Mouse (Mus musculus) layer of hippocampus, adult 11-12 months (tissue): ENCODE measurements around the gene Tifab.

Experiments
- DNase-seq: peaks from one replicate; pipeline ENCODE4 v3.0.0; 2022; ENCODE audit warnings: low spot score

The Tifab gene

GRCm38 (mm10) chr13:56176310-56176709, 2.4 kb downstream of the Tifab start:
- DNase-seq: no peak

DNA sequence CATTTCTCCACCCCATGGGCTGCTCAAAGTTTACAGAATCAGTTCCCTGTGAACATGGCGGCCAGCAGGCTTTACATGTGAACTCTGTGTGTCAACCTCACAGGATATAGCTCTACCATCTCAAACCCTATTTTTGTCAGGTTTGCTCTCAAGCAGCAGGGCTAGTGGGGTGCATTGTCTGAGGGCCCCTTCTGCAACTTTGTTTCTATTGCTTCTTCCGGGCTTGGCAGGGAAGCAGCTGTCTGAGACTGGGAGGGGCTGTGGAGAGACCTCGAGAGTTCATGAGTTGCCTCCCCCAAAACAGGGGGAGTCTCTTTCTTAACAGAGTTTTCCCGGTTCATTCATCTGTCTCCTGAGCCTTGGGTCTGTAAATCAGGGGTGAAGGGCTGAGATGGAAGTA, 2.8 kb downstream of the Tifab start:
- no peak for DNase-seq

- DNase-seq: no peak
Observed at GRCm38 (mm10) chr13:56172901-56173545, 5.7 kb downstream of the Tifab start.

DNA sequence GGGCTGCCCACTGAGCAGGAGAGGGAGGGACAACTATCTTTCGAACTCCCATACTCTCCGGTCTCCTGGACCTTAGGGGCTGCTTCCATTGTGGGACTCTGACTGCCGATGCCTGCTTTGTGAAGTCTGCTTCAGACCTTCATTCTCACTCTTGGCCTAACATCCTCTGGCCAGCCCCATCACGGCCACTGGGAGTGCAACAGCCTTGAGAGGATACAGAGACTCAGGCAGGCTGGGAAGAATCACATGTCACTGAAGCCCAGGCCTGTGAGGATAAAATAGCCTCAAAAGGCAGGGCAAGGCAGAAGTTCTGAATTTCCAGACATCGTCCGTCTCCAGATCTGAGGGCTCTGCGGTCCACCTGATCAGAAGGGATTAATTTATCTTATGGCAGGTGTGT, 6.6 kb downstream of the Tifab start:
- DNase-seq: no peak

DNA sequence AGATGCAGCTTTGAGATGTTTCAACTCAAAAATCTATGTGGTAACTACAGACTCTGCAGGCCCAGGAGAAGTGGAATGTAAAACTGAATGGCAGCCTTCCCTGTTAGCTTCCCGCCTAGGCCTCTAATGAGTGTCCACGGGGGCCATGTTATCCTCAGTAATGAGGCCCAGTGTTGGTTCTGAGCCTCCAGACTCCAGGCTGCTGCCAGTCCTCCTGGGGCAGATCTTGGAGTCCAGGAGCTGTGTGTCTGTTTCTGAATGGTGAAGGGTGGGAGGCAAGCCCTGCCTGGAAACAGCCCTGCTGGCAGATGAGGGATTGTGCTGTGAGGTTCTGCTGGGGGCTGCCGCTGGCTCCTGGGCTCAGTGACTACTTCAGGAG, 10.3 kb downstream of the Tifab start:
- no peak for DNase-seq

GRCm38 (mm10) chr13:56167446-56168402, 11.0 kb downstream of the Tifab start:
- no peak for DNase-seq

DNA sequence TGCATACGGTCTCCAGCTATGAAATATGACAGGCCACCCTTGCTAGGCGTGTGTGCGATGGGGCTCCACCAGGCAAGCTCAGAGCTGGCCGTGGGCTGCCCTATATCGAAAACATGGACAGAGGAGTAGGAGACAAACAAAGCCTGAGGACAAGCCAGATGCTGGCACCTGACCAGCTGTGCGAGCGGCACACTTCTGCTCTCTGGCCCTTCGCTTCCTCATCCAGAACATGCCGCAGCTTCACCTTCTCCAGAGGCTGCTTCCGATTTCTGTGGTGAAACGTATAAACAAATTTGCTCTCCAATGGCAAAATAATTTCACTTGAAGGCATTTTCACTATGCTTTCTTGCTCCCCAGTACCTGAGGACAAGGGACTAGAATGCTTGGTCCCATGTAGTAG, 13.1 kb downstream of the Tifab start:
- no peak for DNase-seq

DNA sequence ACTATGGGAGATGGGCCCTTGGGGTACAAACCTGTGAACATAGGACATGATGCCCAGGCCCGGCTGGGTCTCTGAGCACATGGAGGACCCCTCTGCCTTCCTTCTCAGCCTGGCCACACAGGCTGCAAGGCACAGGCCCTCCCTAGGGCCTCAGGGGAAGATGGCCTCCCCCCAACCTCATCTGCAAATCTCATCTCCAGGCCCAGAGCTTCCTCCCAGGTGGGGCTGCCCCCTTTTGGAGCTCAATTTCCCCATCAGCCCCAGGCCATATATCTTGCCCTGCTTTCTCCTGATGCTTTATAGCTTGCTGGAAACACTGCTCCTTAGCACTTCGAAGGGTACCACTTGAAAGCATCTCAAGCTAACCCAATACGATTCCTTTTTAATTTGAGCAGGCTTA, 14.3 kb downstream of the Tifab start:
- DNase-seq: no peak

DNA sequence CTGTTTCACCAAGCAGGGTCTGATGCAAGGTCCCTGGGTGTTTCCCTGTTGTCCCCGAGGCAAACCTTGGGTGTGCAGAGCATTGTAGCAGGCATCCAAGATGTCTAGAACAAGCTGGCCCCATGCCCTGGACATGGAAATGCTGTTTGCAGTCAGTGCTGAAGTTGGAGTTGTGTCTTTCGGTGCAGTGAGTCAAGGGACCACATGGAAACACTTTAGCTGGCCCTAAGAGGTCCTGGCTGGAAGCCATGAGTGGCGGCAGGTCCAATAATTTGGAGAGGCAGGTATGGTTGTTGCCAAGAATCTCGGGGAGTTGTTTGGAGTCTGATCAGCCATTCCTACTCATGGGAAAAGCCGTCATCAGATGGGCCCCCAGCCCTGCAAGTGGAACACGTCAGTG, 14.9 kb downstream of the Tifab start:
- no peak for DNase-seq

GRCm38 (mm10) chr13:56162859-56163258, 15.8 kb downstream of the Tifab start:
- DNase-seq: no peak

DNA sequence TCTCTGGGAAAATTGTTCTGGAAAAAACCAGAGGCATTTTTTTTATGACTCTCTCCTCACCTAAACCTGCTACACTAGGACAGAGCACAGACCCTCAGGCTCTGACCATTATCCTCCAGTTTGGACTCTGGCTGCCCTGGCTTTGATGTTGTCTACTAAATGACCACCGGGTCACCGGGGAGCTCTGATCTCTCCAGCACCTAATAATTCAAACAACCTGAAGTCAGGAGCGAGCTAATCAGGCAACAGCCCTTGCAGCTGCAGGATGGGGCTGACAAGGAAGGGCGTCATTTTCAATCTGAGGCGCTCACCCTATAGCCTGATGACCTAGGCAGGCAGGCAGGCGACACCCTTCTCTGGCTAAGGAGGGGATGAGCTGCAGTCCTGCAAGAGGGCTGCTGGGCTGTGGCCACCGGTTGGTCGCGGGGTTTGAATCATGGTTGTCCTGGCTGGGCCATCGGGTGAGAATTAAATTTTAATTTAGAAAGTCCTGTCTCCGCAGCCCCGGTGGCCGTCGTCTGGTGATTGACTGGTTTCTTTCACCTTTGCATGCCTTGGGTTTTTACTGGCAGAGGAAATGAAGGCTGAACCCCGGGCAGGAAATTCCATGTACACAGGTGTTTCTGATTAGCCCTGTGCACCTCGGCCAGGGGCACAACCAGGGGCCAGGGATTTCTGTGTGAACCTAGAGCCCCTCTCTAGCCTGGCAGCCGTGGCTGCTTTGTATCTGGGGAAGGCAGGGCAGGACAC, 18.9 kb downstream of the Tifab start:
- DNase-seq: no peak

DNA sequence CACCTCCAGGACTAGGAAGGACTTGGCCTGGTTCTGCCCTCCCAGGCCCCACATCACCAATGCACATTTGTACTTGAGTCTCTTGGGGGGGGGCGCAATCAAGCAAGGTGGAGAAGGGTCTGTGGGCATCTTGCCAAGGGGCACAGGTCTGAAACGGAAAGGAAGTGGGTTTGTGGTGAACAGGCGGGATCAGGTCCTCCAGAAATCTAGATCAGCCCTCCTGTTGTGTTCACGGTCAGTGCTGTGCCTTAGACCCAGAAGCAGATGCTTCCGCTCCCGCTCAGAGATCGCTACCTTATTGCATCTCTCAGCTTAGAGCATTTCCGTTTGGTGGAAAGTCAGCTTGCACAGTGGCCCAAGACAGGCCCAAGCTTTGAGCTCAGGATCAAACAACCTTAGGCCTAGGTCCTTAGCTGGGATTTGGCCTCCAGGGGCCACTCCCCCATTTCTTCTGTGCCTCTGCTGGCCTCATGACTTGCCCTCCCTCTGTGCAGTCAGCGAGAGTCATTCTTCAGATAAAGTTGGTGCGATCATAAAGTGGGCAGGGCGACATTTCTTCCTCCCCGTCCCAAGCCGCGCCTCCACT, 19.6 kb downstream of the Tifab start:
- no peak for DNase-seq

DNA sequence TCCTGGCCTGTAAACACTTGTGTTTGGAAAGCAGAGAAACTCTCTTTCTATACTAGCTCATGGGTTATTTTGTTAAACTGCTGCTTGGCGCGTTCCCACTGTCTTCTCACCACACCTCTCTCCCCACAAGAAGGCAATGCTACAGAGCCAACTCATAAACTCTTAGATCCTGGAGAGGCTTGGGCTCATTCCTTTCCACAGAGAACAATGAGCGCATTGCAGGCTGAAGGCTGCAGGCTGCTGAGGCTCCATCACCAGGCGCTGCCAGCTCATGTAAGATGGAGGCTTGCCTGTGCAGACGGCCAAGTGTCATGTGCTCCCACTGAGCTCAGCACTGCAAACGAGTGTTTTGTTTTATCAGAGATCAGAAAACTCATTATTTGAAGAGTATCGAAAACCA, 23.0 kb downstream of the Tifab start:
- no peak for DNase-seq

DNA sequence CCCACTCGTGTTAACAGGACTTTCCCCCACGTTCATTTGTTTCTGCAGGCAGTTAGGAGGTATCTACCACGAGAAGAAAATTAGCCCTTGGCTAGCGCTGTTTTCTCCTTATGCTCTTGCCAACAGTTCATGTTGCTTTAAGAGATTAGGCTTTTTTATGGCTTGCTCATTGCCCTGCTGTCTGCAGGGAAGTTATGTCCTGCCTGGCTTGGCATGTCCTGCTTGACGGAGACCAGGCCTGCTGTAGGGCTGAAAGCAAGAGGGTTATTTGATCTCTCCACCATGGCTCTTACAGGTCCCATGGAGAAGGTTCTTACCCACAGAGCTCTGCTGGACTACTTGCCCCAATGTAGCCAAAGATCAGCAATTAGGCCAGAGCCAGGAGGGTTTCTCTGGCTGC, 23.6 kb downstream of the Tifab start:
- no peak for DNase-seq

DNA sequence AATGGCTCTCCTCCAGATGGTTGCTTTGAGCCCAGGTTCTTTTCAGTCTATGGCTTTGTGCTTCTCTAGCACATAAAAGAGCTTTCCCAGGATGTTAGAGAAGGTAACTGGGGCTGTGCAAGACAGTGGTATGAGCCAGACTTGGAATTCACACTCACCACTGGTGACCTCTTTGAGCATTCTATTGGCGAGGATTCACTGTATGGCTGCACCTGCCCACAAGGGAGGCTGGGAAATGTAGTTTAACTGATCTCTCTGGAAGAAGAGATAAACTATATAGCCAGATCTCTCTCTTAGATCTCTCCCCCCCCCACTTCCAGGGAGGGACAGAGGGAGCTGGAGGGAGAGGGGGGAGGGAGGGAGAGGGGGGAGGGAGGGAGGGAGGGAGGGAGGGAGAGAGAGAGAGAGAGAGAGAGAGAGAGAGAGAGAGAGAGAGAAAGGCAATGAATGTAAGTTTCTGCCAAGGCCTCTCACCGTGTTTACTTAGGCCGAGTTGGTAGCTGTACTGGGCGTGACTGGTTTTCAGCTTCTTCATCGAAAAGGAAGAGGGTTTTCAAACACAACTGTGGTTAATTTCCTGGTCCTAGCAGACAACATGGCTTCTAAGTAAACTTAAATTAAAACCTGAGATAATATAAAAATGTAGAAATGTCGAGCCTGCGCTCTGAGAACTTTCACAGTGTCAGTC, 25.8 kb downstream of the Tifab start:
- DNase-seq: no peak

DNA sequence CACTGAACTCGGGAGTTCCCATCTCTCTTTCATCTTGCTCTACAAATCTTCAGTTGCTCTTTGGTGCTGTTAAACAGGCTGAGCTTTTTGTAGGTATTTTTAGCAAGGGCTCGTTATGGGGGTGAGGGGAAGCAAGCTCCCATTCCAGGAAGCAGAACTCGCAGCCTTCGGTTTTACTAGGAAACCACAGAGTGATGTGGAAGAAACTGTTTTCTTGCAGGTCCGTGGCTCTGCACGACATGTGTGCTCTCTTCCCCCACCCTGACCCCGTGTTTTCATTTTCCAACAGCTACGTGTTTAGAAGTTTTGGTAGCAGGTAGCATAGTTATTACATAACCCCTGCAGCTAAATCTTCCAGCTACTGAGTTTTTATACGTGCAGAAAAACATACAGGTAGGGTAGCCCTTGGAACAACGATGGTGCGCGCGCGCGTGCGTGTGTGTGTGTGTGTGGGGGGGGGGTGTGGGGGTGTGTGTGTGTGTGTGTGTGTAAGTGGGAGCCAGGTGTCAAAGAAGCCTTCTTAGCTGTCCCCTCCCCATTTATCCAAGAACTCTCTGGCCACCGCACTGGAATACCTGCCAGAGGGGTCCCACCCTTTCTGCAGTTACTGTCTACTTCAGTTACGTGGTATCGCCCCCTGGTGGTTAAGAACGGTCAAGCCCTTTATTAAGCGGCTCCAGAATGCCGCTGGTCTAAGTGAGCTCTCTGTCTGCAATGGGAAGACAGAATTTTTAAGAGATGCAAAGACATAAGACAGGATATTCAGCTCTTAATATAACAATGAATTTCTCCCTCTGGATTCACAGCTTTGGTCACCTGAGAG, 27.1 kb downstream of the Tifab start:
- peak; percentile 76 for DNase-seq

DNA sequence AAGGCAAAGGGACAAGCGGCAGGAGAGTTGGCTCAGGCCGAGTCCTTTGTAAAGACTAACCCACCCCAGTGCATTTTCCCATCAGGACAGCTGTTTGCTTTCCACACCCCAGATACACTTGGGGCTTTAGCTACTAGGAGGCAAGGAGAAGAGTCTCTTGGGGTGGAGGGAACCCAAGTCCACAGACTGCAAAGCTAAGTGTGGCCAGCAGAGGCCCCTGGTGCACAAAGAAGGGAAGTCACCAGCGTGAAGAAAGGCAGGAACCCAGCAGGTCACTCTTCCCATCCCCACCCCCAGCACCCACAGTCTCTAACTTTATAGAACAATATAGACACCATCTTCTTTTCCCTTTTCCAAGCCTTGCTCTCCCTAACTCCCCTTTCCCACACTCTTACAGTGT, 33.2 kb downstream of the Tifab start:
- DNase-seq: no peak

DNA sequence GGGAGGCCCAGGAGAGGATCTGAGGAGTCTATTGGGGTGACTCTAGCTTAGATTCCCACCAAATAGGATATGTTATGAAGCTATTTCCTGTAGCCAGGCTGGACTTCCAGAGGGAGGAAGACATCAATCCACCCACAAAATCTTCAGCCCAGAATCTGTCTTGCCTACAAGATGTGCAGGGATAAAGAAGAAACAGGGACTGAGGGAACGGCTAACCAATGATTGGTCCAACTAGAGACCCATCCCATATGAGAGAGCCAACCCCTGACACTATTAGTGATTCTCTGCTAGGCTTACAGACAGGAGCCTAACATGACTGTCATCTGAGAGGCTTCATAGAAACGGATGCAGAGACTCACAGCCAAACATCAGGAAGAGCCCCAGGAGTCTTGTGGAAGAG, 34.7 kb downstream of the Tifab start:
- no peak for DNase-seq

DNA sequence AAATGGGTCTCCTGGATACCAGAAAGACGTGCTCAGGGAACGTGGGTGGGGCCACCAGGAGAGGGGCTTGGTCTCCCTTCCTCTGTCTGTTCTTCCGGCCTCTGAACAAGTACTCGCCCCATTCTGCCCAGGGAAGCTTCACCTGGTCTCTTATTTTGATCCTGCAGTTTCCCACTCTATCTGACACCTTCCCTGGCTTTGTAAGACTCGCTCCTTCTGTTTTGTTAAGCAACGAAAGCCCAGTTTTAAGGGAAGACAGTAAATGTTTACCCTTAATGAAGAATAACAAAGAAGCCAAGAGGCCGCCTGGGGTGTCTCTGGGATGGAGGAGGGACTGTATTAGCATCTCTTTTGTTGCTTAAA, 35.6 kb downstream of the Tifab start:
- DNase-seq: no peak

GRCm38 (mm10) chr13:56142382-56143150, 36.1 kb downstream of the Tifab start:
- no peak for DNase-seq
